In the genomic region with DNA sequence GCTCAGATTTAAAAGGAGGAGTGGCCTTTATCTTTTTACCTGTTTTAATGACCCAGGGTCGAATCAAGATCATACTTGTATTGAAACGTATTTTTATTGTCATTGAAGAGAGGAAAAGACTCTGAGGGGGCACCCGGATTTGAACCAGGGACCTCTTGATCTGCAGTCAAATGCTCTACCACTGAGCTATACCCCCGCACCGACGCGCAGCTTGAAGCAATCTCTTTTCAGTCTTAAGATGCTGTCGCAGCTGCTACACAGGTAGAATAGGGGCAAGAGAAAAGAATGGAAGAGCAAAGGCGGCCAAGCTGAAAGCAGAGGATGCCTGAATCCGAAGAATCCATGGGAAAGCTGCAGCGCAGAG, we compare ENCODE assay signal across 8 mouse cellular contexts. TPM values are rescaled to one million over a fixed set of nuclear protein-coding genes. Genes with fewer than 3 reads are reported as not detected.
A peak's percentile ranks its signal among the peaks of the same experiment; 100 is the strongest.
DNase-seq lines count a peak whose midpoint lies in the region; ATAC-seq and TF ChIP-seq lines count a peak whose summit lies in the region.

A gene (plus strand): TSS at position 219 of the 364 bp plus-strand sequence.

- H3K36me3 ChIP-seq in forebrain, embryonic 15.5 days: no peaks in the 10 kb centered on the region
- H3K36me3 ChIP-seq in lung, embryonic 14.5 days (ENCODE audit: insufficient read depth): peaks cover 3% of the 10 kb centered on the region; the same call in 1 of the 2 replicates

- TF ChIP-seq CTCF in lung, embryonic 14.5 days (IDR thresholded peaks at IDR 0.05; ENCODE audit: low read depth): no peak

- peak within 1 kb of the TSS; percentile 58 for H3K4me2 ChIP-seq in forebrain, embryonic 15.5 days (replicated peaks)
- H3K4me2 ChIP-seq in lung, embryonic 14.5 days: peak within 1 kb of the TSS; percentile 78

- H3K4me3 ChIP-seq in forebrain, embryonic 15.5 days: peak within 1 kb of the TSS; percentile 98
- H3K4me3 ChIP-seq in lung, embryonic 14.5 days (ENCODE audit: low read depth, low read length): peak within 1 kb of the TSS; percentile 92

- no peaks in the 10 kb centered on the region for H3K9me3 ChIP-seq in forebrain, embryonic 15.5 days
- H3K9me3 ChIP-seq in lung, embryonic 14.5 days (ENCODE audit: low read depth, low read length): no peaks in the 10 kb centered on the region

- peak; percentile 63 for ATAC-seq in forebrain, embryonic 15.5 days (replicated peaks)
- peak; percentile 33 for ATAC-seq in lung, embryonic 14.5 days (ENCODE audit: insufficient read depth)
- peak; percentile 33; the same call in 1 of the 2 replicates for ATAC-seq in neutrophil, adult 5-6 weeks (ENCODE audit: extremely low read depth, insufficient number of reproducible peaks, low FRiP score, poor library complexity, severe bottlenecking)

- H3K27me3 ChIP-seq in forebrain, embryonic 15.5 days: no peaks in the 10 kb centered on the region
- no peaks in the 10 kb centered on the region for H3K27me3 ChIP-seq in lung, embryonic 14.5 days (ENCODE audit: insufficient read depth, low read length)

- H3K9ac ChIP-seq in forebrain, embryonic 15.5 days (replicated peaks): peak within 1 kb of the TSS; percentile 97
- peak within 1 kb of the TSS; percentile 93 for H3K9ac ChIP-seq in lung, embryonic 14.5 days

- H3K4me1 ChIP-seq in forebrain, embryonic 15.5 days: peaks cover 31% of the 10 kb centered on the region
- H3K4me1 ChIP-seq in lung, embryonic 14.5 days (ENCODE audit: insufficient read depth): peaks cover 16% of the 10 kb centered on the region

- 1% methylated on average over 11 of the region's 11 CpGs for WGBS in forebrain, embryonic 15.5 days
- 0% methylated on average over 11 of the region's 11 CpGs for WGBS in lung, embryonic 14.5 days

- DNase-seq in ES-CJ7 (ENCODE audit: low read depth, low spot score): peak; percentile 92
- DNase-seq in cerebellum, adult 11 months: peak; percentile 92
- DNase-seq in heart, postnatal 36 days: peak; percentile 87 to 92
- DNase-seq in layer of hippocampus, adult 8-10 months (ENCODE audit: low spot score in 2 of 2): peak; percentile 89 to 94
- DNase-seq in lung, embryonic 14.5 days: peak; percentile 94
- DNase-seq in thymus, postnatal 0 days (ENCODE audit: low spot score): peak; percentile 91

- peak within 1 kb of the TSS; percentile 96 for H3K27ac ChIP-seq in forebrain, embryonic 15.5 days (replicated peaks)
- H3K27ac ChIP-seq in lung, embryonic 14.5 days (ENCODE audit: low read depth): peak within 1 kb of the TSS; percentile 96

- intact Hi-C loops in heart, postnatal 36 days (cut with DNase I): loop anchor here (1.0 to 10.0 kb wide), 3 partner anchors 43 to 406 kb away; a partner anchor contains a TSS

RNA-seq across cellular contexts. Expression of the gene that starts here (rescaled TPM):
- polyA plus RNA-seq in forebrain, embryonic 15.5 days (2015; fragmentation: Nextera tagmentation; extraction: Ambion mirVana): 129 and 132 TPM in 2 replicates
- total RNA-seq in heart, postnatal 36 days (2021): 10 to 100 TPM; 37.7 to 40.7 TPM
- 100 to 1,000 TPM; 102 to 109 (median 104) TPM for total RNA-seq in layer of hippocampus, adult 8-10 months (2022)
- polyA plus RNA-seq in lung, embryonic 14.5 days (2014; fragmentation: Nextera tagmentation; extraction: Ambion mirVana): 110 and 123 TPM in 2 replicates
- total RNA-seq in neutrophil, adult 5-6 weeks (2017): 257 and 315 TPM in 2 replicates
- polyA plus RNA-seq in thymus, postnatal 0 days (2015; fragmentation: Nextera tagmentation; extraction: Ambion mirVana): 98.7 and 108 TPM in 2 replicates

Comparison
In these comparisons a context has a peak if more than half of its experiments do, and no peak if none do; other contexts are left out.
1. Peak in every context shown above with its lines: DNase-seq, ATAC-seq, H3K4me3 ChIP-seq and H3K27ac ChIP-seq.